Mouse (Mus musculus): ENCODE measurements around the gene Cryz. TPM values are rescaled to one million over a fixed set of nuclear protein-coding genes. Genes with fewer than 3 reads are reported as not detected.

Cryz gene
- polyA plus RNA-seq (2015; fragmentation: Nextera tagmentation; extraction: Ambion mirVana): 9.2 and 9.6 TPM in 2 replicates

- H3K4me1 ChIP-seq (replicated peaks): peaks cover 10% of the 10 kb centered on the region
- 0% methylated on average over 25 of the region's 25 CpGs for WGBS
- H3K9ac ChIP-seq: peak within 1 kb of the TSS; percentile 91
- H3K36me3 ChIP-seq: peaks cover 28% of the 10 kb centered on the region
- H3K9me3 ChIP-seq (replicated peaks): no peaks in the 10 kb centered on the region
- H3K27me3 ChIP-seq: no peaks in the 10 kb centered on the region
- peak within 1 kb of the TSS; percentile 98 for H3K4me3 ChIP-seq
- ATAC-seq (replicated peaks; ENCODE audit: insufficient number of reproducible peaks, insufficient read depth, low FRiP score, low read depth): peak; percentile 84
- H3K27ac ChIP-seq: peak within 1 kb of the TSS; percentile 98
- H3K4me2 ChIP-seq: peak within 1 kb of the TSS; percentile 78
Observed at GRCm38 (mm10) chr3:154596488-154596933, at the start of gene Cryz. Cryz (plus strand) TSS chr3:154596711.

GRCm38 (mm10) chr3:154547549-154548426, 48.7 kb upstream of the Cryz start:
- Histone ChIP-seq H3K27me3 (peaks cover 40% of the 10 kb centered on the region), H3K9me3 (replicated peaks) (no peaks in the 10 kb centered on the region), H3K27ac (no peak overlapping the region), H3K4me3 (peak overlapping the region; percentile 33), H3K36me3 (no peaks in the 10 kb centered on the region), H3K4me2 (peak overlapping the region; percentile 51), H3K9ac (no peak overlapping the region), H3K4me1 (replicated peaks) (peaks cover 9% of the 10 kb centered on the region; the same call in 1 of the 2 replicates)
- ATAC-seq (replicated peaks; ENCODE audit: insufficient number of reproducible peaks, insufficient read depth, low FRiP score, low read depth): no peak
- 8% methylated on average over 20 of the region's 20 CpGs for WGBS

GRCm38 (mm10) chr3:154548868-154549301, 47.6 kb upstream of the Cryz start:
- ATAC-seq (replicated peaks; ENCODE audit: insufficient number of reproducible peaks, insufficient read depth, low FRiP score, low read depth): no peak
- no peak overlapping the region for H3K4me2 ChIP-seq
- no peaks in the 10 kb centered on the region for H3K36me3 ChIP-seq
- WGBS: 28% methylated on average over 8 of the region's 8 CpGs
- H3K9me3 ChIP-seq (replicated peaks): no peaks in the 10 kb centered on the region
- H3K27me3 ChIP-seq: peaks cover 40% of the 10 kb centered on the region
- no peak overlapping the region for H3K9ac ChIP-seq
- H3K4me1 ChIP-seq (replicated peaks): peaks cover 9% of the 10 kb centered on the region; the same call in 1 of the 2 replicates
- H3K27ac ChIP-seq: no peak overlapping the region
- no peak overlapping the region for H3K4me3 ChIP-seq

- no peak for ATAC-seq (replicated peaks; ENCODE audit: insufficient number of reproducible peaks, insufficient read depth, low FRiP score, low read depth)
- WGBS: 52% methylated on average over 17 of the region's 17 CpGs
- no peak overlapping the region for H3K4me3 ChIP-seq
- peaks cover 9% of the 10 kb centered on the region; the same call in 1 of the 2 replicates for H3K4me1 ChIP-seq (replicated peaks)
- H3K4me2 ChIP-seq: no peak overlapping the region
- H3K9ac ChIP-seq: no peak overlapping the region
- H3K36me3 ChIP-seq: no peaks in the 10 kb centered on the region
- H3K9me3 ChIP-seq (replicated peaks): no peaks in the 10 kb centered on the region
- H3K27me3 ChIP-seq: peaks cover 35% of the 10 kb centered on the region
- H3K27ac ChIP-seq: no peak overlapping the region
Observed at GRCm38 (mm10) chr3:154550326-154551034, 46.0 kb upstream of the Cryz start.

- WGBS: 56% methylated on average over 5 of the region's 5 CpGs
- ATAC-seq (replicated peaks; ENCODE audit: insufficient number of reproducible peaks, insufficient read depth, low FRiP score, low read depth): no peak
- no peak overlapping the region for H3K4me3 ChIP-seq
- H3K9me3 ChIP-seq (replicated peaks): no peaks in the 10 kb centered on the region
- H3K27me3 ChIP-seq: peaks cover 34% of the 10 kb centered on the region
- no peak overlapping the region for H3K9ac ChIP-seq
- peaks cover 9% of the 10 kb centered on the region; the same call in 1 of the 2 replicates for H3K4me1 ChIP-seq (replicated peaks)
- H3K4me2 ChIP-seq: no peak overlapping the region
- no peaks in the 10 kb centered on the region for H3K36me3 ChIP-seq
- no peak overlapping the region for H3K27ac ChIP-seq
Observed at GRCm38 (mm10) chr3:154551035-154551411, 45.5 kb upstream of the Cryz start.

- Histone ChIP-seq H3K36me3 (no peaks in the 10 kb centered on the region), H3K4me3 (no peak overlapping the region), H3K27ac (no peak overlapping the region), H3K27me3 (no peaks in the 10 kb centered on the region), H3K9ac (no peak overlapping the region), H3K4me1 (replicated peaks) (0 out of 2 replicates have a peak, but pooled peaks cover 3% of the 10 kb centered on the region), H3K9me3 (replicated peaks) (no peaks in the 10 kb centered on the region), H3K4me2 (no peak overlapping the region)
- WGBS: 92% methylated on average over 3 of the region's 3 CpGs
- no peak for ATAC-seq (replicated peaks; ENCODE audit: insufficient number of reproducible peaks, insufficient read depth, low FRiP score, low read depth)
Observed at GRCm38 (mm10) chr3:154562192-154562591, 34.3 kb upstream of the Cryz start.

- WGBS: 72% methylated on average over 3 of the region's 3 CpGs
- no peak for ATAC-seq (replicated peaks; ENCODE audit: insufficient number of reproducible peaks, insufficient read depth, low FRiP score, low read depth)
- H3K36me3 ChIP-seq: no peaks in the 10 kb centered on the region
- peaks cover 10% of the 10 kb centered on the region; the same call in 1 of the 2 replicates for H3K27me3 ChIP-seq
- H3K4me1 ChIP-seq (replicated peaks): 0 out of 2 replicates have a peak, but pooled peaks cover 3% of the 10 kb centered on the region
- H3K4me2 ChIP-seq: no peak overlapping the region
- no peak overlapping the region for H3K27ac ChIP-seq
- H3K4me3 ChIP-seq: no peak overlapping the region
- no peaks in the 10 kb centered on the region for H3K9me3 ChIP-seq (replicated peaks)
- H3K9ac ChIP-seq: no peak overlapping the region
Observed at GRCm38 (mm10) chr3:154565437-154565836, 31.1 kb upstream of the Cryz start.

- Histone ChIP-seq H3K4me3 (peak overlapping the region; percentile 40; the same call in 1 of the 2 replicates), H3K4me1 (replicated peaks) (peaks cover 10% of the 10 kb centered on the region; the same call in 1 of the 2 replicates), H3K36me3 (no peaks in the 10 kb centered on the region), H3K27ac (no peak overlapping the region), H3K9ac (no peak overlapping the region), H3K4me2 (peak overlapping the region; percentile 68), H3K27me3 (peaks cover 21% of the 10 kb centered on the region; the same call in 1 of the 2 replicates), H3K9me3 (replicated peaks) (no peaks in the 10 kb centered on the region)
- no peak for ATAC-seq (replicated peaks; ENCODE audit: insufficient number of reproducible peaks, insufficient read depth, low FRiP score, low read depth)
- WGBS: 49% methylated on average over 14 of the region's 14 CpGs
Observed at GRCm38 (mm10) chr3:154570029-154570575, 26.4 kb upstream of the Cryz start.

- H3K4me3 ChIP-seq: peak overlapping the region; percentile 40
- 5% methylated on average over 12 of the region's 12 CpGs for WGBS
- no peaks in the 10 kb centered on the region for H3K9me3 ChIP-seq (replicated peaks)
- no peaks in the 10 kb centered on the region for H3K36me3 ChIP-seq
- H3K27ac ChIP-seq: no peak overlapping the region
- H3K9ac ChIP-seq: peak overlapping the region; percentile 41
- peaks cover 10% of the 10 kb centered on the region; the same call in 1 of the 2 replicates for H3K4me1 ChIP-seq (replicated peaks)
- peak overlapping the region; percentile 68 for H3K4me2 ChIP-seq
- ATAC-seq (replicated peaks; ENCODE audit: insufficient number of reproducible peaks, insufficient read depth, low FRiP score, low read depth): no peak
- H3K27me3 ChIP-seq: peaks cover 21% of the 10 kb centered on the region; the same call in 1 of the 2 replicates
Observed at GRCm38 (mm10) chr3:154570786-154571185, 25.7 kb upstream of the Cryz start.

- Histone ChIP-seq H3K27ac (no peak overlapping the region), H3K4me1 (replicated peaks) (peaks cover 10% of the 10 kb centered on the region; the same call in 1 of the 2 replicates), H3K9ac (no peak overlapping the region), H3K4me2 (peak overlapping the region; percentile 43), H3K4me3 (0 out of 2 replicates have a peak overlapping the region, but pooled peaks have one; percentile 10), H3K36me3 (no peaks in the 10 kb centered on the region), H3K27me3 (peaks cover 21% of the 10 kb centered on the region; the same call in 1 of the 2 replicates), H3K9me3 (replicated peaks) (no peaks in the 10 kb centered on the region)
- no peak for ATAC-seq (replicated peaks; ENCODE audit: insufficient number of reproducible peaks, insufficient read depth, low FRiP score, low read depth)
- WGBS: 12% methylated on average over 12 of the region's 12 CpGs
Observed at GRCm38 (mm10) chr3:154572341-154572972, 24.1 kb upstream of the Cryz start.
